Mouse (Mus musculus): ENCODE results near the gene Ccdc148.

DNA sequence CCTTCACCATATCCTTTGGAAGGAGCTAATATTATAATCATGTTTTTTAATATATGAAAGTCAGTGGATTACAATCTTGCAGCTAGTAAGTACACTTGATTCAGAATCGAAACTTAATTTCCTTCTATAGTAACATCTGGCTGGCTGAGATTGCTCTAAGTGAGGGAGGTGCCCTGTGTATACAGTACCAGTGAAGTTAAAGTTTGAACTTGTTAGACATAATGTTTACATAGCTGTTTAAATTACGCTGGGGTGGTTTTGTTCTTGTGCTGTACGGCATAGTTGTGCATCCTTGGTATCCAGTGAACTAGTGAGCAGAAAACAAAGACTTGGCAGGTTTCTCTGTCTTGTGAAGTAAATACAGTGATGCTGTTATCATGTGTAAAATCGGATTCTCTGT is 18.5 kb upstream of the Ccdc148 start:
- TF ChIP-seq CTCF (IDR thresholded peaks at IDR 0.05; ENCODE audit: low read depth) (no peak), EP300 (IDR thresholded peaks at IDR 0.05; ENCODE audit: low read depth) (no peak)
